Mouse (Mus musculus): ENCODE results near the gene Vmn1r127. TPM values are rescaled to one million over a fixed set of nuclear protein-coding genes. Genes with fewer than 3 reads are reported as not detected.

Gene Vmn1r127
- polyA plus RNA-seq (2015; fragmentation: Illumina TruSeq; extraction: RNeasy Lipid Tissue Mini Kit (QIAGEN cat#74804); ENCODE audit: insufficient read depth, low read depth, low replicate concordance) = not detected

GRCm38 (mm10) chr7:21319761-21320160, at the start of gene Vmn1r127:
TSS of gene Vmn1r127 (minus strand) at chr7:21319861.

DNA sequence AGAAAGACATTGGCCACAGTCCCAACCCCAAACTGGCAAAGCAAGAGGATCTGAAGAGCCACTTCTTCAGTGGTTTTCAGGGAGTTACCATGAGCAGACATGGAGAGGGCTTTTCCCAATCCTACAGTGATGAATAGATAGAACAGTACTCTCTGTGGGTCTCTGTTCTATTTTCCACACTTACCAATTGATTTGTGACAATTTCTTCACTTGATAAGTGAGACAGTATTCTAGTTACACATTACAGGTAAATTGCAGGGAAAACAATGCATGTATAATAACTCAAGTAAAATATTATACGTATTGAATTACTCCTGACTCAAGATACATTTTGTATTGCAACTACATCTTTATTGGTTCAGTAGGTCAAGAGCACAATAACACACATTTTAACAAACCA, 41.5 kb upstream of the Vmn1r127 start, which contains the start of gene Vmn1r129:
Gene Vmn1r129, minus strand, starts transcription at position 101 of the 400 bp plus-strand sequence.

DNA sequence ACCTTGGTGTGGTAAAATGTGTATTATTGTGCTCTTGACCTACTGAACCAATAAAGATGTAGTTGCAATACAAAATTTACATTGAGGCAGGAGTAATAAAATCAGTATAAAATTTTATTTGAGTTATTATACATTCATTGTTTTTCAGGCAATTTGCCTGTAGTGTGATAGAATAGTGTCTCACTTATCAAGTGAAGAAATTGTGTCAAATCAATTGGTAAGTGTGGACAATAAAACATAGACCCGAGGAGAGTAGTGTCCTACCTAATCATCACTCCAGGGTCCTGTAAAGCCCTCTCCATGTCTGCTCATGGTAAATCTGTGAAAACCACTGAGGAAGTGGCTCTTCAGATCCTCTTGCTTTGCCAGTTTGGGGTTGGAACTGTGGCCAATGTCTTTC, 29.4 kb upstream of the Vmn1r127 start, which contains the start of gene Vmn1r128:
Gene Vmn1r128, plus strand, starts transcription at position 301 of the 400 bp plus-strand sequence.

GRCm38 (mm10) chr7:21301367-21301766, 18.3 kb downstream of the Vmn1r127 start, which contains the start of gene Vmn1r126:
TSS of gene Vmn1r126 (minus strand) at chr7:21301467.

GRCm38 (mm10) chr7:21271879-21272278, 47.8 kb downstream of the Vmn1r127 start, which contains the start of gene Vmn1r125:
TSS of gene Vmn1r125 (plus strand) at chr7:21272179.

Other genes with a start within 250 kb of the Vmn1r127 start
- not detected for gene Vmn1r121, start 221.3 kb downstream of the Vmn1r127 start, polyA plus RNA-seq (2015; fragmentation: Illumina TruSeq; extraction: RNeasy Lipid Tissue Mini Kit (QIAGEN cat#74804); ENCODE audit: insufficient read depth, low read depth, low replicate concordance)
- gene Vmn1r122, start 185.7 kb downstream of the Vmn1r127 start, polyA plus RNA-seq (2015; fragmentation: Illumina TruSeq; extraction: RNeasy Lipid Tissue Mini Kit (QIAGEN cat#74804); ENCODE audit: insufficient read depth, low read depth, low replicate concordance) = not detected
- gene Vmn1r123, start 157.7 kb downstream of the Vmn1r127 start, polyA plus RNA-seq (2015; fragmentation: Illumina TruSeq; extraction: RNeasy Lipid Tissue Mini Kit (QIAGEN cat#74804); ENCODE audit: insufficient read depth, low read depth, low replicate concordance) = not detected
- not detected for gene Gm5157, start 129.4 kb downstream of the Vmn1r127 start, polyA plus RNA-seq (2015; fragmentation: Illumina TruSeq; extraction: RNeasy Lipid Tissue Mini Kit (QIAGEN cat#74804); ENCODE audit: insufficient read depth, low read depth, low replicate concordance)
- gene Vmn1r124, start 59.2 kb downstream of the Vmn1r127 start, polyA plus RNA-seq (2015; fragmentation: Illumina TruSeq; extraction: RNeasy Lipid Tissue Mini Kit (QIAGEN cat#74804); ENCODE audit: insufficient read depth, low read depth, low replicate concordance) = not detected
- gene Vmn1r125, start 47.7 kb downstream of the Vmn1r127 start, polyA plus RNA-seq (2015; fragmentation: Illumina TruSeq; extraction: RNeasy Lipid Tissue Mini Kit (QIAGEN cat#74804); ENCODE audit: insufficient read depth, low read depth, low replicate concordance) = not detected
- gene Vmn1r126, start 18.4 kb downstream of the Vmn1r127 start, polyA plus RNA-seq (2015; fragmentation: Illumina TruSeq; extraction: RNeasy Lipid Tissue Mini Kit (QIAGEN cat#74804); ENCODE audit: insufficient read depth, low read depth, low replicate concordance) = not detected
- gene Vmn1r128, start 29.5 kb upstream of the Vmn1r127 start, polyA plus RNA-seq (2015; fragmentation: Illumina TruSeq; extraction: RNeasy Lipid Tissue Mini Kit (QIAGEN cat#74804); ENCODE audit: insufficient read depth, low read depth, low replicate concordance) = not detected
- gene Vmn1r129, start 41.4 kb upstream of the Vmn1r127 start, polyA plus RNA-seq (2015; fragmentation: Illumina TruSeq; extraction: RNeasy Lipid Tissue Mini Kit (QIAGEN cat#74804); ENCODE audit: insufficient read depth, low read depth, low replicate concordance) = not detected
- not detected for gene Gm6882, start 112.9 kb upstream of the Vmn1r127 start, polyA plus RNA-seq (2015; fragmentation: Illumina TruSeq; extraction: RNeasy Lipid Tissue Mini Kit (QIAGEN cat#74804); ENCODE audit: insufficient read depth, low read depth, low replicate concordance)
- gene Vmn1r130, start 191.9 kb upstream of the Vmn1r127 start, polyA plus RNA-seq (2015; fragmentation: Illumina TruSeq; extraction: RNeasy Lipid Tissue Mini Kit (QIAGEN cat#74804); ENCODE audit: insufficient read depth, low read depth, low replicate concordance) = not detected
- not detected for gene Vmn1r131, start 226.2 kb upstream of the Vmn1r127 start, polyA plus RNA-seq (2015; fragmentation: Illumina TruSeq; extraction: RNeasy Lipid Tissue Mini Kit (QIAGEN cat#74804); ENCODE audit: insufficient read depth, low read depth, low replicate concordance)